Mouse (Mus musculus): ENCODE data around the gene Mylpf. TPM values are rescaled to one million over a fixed set of nuclear protein-coding genes. Genes with fewer than 3 reads are reported as not detected.

Gene Mylpf
- polyA plus RNA-seq, 1 experiment from 2014 or later, result 47.4 TPM

DNA sequence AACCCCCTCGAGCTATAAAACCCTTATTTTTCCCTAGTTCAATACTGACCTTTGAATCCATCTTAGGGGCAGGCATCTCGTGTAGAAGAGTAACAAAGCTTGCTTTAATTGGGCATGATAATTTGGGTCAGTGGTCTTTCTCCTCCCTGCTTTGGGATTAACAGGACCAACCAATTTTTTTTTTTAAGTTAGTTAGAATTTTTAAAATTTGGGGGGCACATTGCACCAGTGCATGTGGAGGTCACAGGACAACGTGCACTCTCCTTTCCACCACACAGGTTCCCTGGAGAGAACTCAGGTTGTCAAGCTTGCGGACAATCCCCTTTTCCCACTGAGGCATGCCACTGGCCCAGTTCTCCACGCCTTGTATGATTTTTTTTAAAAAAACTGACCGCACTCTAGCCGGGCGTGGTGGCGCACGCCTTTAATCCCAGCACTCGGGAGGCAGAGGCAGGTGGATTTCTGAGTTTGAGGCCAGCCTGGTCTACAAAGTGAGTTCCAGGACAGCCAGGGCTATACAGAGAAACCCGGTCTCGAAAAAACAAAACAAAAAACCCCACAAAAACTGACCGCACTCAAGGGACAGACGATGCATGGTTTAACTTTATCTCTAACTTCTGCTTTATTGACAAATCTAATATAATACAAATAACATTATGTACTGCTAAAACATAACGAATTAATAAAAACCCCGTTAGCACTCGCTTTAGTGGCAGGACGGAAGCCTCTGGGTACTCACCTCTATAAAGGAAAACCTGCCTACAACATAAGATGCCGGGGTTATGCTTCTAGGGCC lies 23.3 kb downstream of the Mylpf start:
- peaks cover 22% of the 10 kb centered on the region for H3K36me3 ChIP-seq (ENCODE audit: control insufficient read depth, insufficient read depth, low read length)
- peak overlapping the region; percentile 62 for H3K4me2 ChIP-seq (ENCODE audit: low read depth, low read length)
- WGBS, result 2% methylated on average over 20 of the region's 20 CpGs
- H3K9ac ChIP-seq (ENCODE audit: low read length), result peak overlapping the region; percentile 97
- no peaks in the 10 kb centered on the region for H3K9me3 ChIP-seq (ENCODE audit: control insufficient read depth, low read length)
- H3K27ac ChIP-seq (ENCODE audit: low read length), result peak overlapping the region; percentile 99
- no peaks in the 10 kb centered on the region for H3K27me3 ChIP-seq (ENCODE audit: control insufficient read depth, insufficient read depth, low read depth, low read length)
- peak overlapping the region; percentile 98 for H3K4me3 ChIP-seq (ENCODE audit: low read length)
- H3K4me1 ChIP-seq (replicated peaks; ENCODE audit: control insufficient read depth, insufficient read depth, low read length), result peaks cover 26% of the 10 kb centered on the region
- no peak; the same call in 1 of the 2 replicates for ATAC-seq (ENCODE audit: low read depth)

DNA sequence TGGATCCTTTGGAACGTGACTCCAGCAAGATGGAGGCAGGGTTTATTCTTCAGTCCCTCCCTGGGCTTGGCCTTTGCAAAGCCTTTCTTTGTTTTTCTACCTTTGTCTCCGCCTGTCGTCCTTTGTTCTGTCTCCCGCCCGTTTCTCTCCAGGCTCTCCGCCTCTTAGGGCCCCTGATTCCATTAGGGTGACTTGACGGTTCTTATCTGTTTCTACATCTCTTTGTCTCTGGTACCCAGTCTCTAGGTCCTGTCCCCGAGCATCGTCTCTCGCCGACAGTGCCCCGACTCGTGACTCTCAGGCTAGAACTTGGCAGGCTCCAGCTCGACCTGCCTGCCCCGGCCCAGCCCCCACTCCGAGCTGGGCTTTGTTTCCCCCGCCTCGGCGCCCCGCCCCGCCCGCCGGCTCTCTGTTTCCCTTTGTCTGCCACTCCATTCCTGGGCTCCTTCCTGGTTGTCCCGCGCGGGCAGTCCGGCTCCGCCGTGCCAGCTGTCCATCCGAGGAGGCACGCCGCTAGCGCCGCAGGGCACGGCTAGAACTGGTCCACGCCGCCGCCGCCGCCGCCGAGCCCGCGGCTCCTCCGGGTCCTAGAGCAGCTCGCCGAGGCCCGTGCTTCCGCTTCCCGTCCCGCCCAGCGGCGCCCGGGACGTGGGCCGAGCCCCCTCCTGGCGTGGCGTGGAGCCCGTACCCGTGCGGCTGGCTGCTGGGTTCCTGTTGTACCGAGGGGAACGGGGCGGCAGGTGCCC lies 24.1 kb downstream of the Mylpf start, which contains the start of the genes Zfp553 and Sept1:
TSS of gene Zfp553 (plus strand) at position 440 of the 746 bp plus-strand sequence.
TSS of gene Sept1 (minus strand) at position 509 of the 746 bp plus-strand sequence.
- H3K36me3 ChIP-seq (ENCODE audit: control insufficient read depth, insufficient read depth, low read length), result peaks cover 26% of the 10 kb centered on the region
- H3K9ac ChIP-seq (ENCODE audit: low read length), result peak within 1 kb of the TSS; percentile 97
- peaks cover 26% of the 10 kb centered on the region for H3K4me1 ChIP-seq (replicated peaks; ENCODE audit: control insufficient read depth, insufficient read depth, low read length)
- H3K27me3 ChIP-seq (ENCODE audit: control insufficient read depth, insufficient read depth, low read depth, low read length), result no peaks in the 10 kb centered on the region
- H3K4me3 ChIP-seq (ENCODE audit: low read length), result peak within 1 kb of the TSS; percentile 98
- ATAC-seq (ENCODE audit: low read depth), result peak; percentile 94
- H3K9me3 ChIP-seq (ENCODE audit: control insufficient read depth, low read length), result no peaks in the 10 kb centered on the region
- under 1% methylated on average over 61 of the region's 64 CpGs for WGBS
- H3K4me2 ChIP-seq (ENCODE audit: low read depth, low read length), result peak within 1 kb of the TSS; percentile 76
- peak within 1 kb of the TSS; percentile 99 for H3K27ac ChIP-seq (ENCODE audit: low read length)

DNA sequence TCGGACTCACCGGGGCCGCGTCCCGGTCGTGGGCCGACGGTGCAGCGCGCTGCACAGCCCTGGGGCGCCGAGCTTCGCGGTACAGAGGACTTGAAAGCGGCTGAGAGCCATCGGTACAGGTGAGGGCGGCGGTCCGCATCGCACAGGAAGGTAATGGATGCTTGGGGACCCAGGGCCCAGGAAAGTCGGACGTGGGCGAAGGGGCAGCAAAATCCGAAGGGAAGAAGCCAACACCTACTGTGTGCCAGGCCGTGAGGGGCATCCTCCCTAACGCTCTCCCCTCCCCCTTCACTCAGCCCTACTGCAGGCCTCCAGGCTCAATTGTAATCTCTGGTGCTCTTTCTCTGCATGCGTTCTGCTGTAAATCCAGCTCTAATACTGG lies 24.7 kb downstream of the Mylpf start:
- ATAC-seq (ENCODE audit: low read depth), result peak; percentile 48
- Histone ChIP-seq H3K9me3 (ENCODE audit: control insufficient read depth, low read length) (no peaks in the 10 kb centered on the region), H3K27me3 (ENCODE audit: control insufficient read depth, insufficient read depth, low read depth, low read length) (no peaks in the 10 kb centered on the region), H3K4me3 (ENCODE audit: low read length) (peak overlapping the region; percentile 98), H3K9ac (ENCODE audit: low read length) (peak overlapping the region; percentile 97), H3K4me2 (ENCODE audit: low read depth, low read length) (peak overlapping the region; percentile 76), H3K36me3 (ENCODE audit: control insufficient read depth, insufficient read depth, low read length) (peaks cover 31% of the 10 kb centered on the region), H3K27ac (ENCODE audit: low read length) (peak overlapping the region; percentile 99), H3K4me1 (replicated peaks; ENCODE audit: control insufficient read depth, insufficient read depth, low read length) (peaks cover 26% of the 10 kb centered on the region)
- WGBS, result under 1% methylated on average over 27 of the region's 27 CpGs

GRCm38 (mm10) chr7:127233765-127234164 lies 25.1 kb downstream of the Mylpf start:
- peak overlapping the region; percentile 97 for H3K9ac ChIP-seq (ENCODE audit: low read length)
- peak overlapping the region; percentile 99 for H3K27ac ChIP-seq (ENCODE audit: low read length)
- WGBS, result under 1% methylated on average over 9 of the region's 9 CpGs
- no peaks in the 10 kb centered on the region for H3K9me3 ChIP-seq (ENCODE audit: control insufficient read depth, low read length)
- peaks cover 26% of the 10 kb centered on the region for H3K4me1 ChIP-seq (replicated peaks; ENCODE audit: control insufficient read depth, insufficient read depth, low read length)
- no peaks in the 10 kb centered on the region for H3K27me3 ChIP-seq (ENCODE audit: control insufficient read depth, insufficient read depth, low read depth, low read length)
- ATAC-seq (ENCODE audit: low read depth), result no peak
- H3K4me2 ChIP-seq (ENCODE audit: low read depth, low read length), result peak overlapping the region; percentile 76
- H3K36me3 ChIP-seq (ENCODE audit: control insufficient read depth, insufficient read depth, low read length), result peaks cover 31% of the 10 kb centered on the region
- H3K4me3 ChIP-seq (ENCODE audit: low read length), result peak overlapping the region; percentile 98

- 96% methylated on average over 2 of the region's 2 CpGs for WGBS
- H3K9ac ChIP-seq (ENCODE audit: low read length), result no peak overlapping the region
- no peak overlapping the region; the same call in 1 of the 2 replicates for H3K4me2 ChIP-seq (ENCODE audit: low read depth, low read length)
- no peaks in the 10 kb centered on the region for H3K9me3 ChIP-seq (ENCODE audit: control insufficient read depth, low read length)
- H3K4me1 ChIP-seq (replicated peaks; ENCODE audit: control insufficient read depth, insufficient read depth, low read length), result peaks cover 26% of the 10 kb centered on the region
- ATAC-seq (ENCODE audit: low read depth), result no peak
- no peak overlapping the region for H3K27ac ChIP-seq (ENCODE audit: low read length)
- peaks cover 29% of the 10 kb centered on the region for H3K36me3 ChIP-seq (ENCODE audit: control insufficient read depth, insufficient read depth, low read length)
- no peaks in the 10 kb centered on the region for H3K27me3 ChIP-seq (ENCODE audit: control insufficient read depth, insufficient read depth, low read depth, low read length)
- no peak overlapping the region for H3K4me3 ChIP-seq (ENCODE audit: low read length)
These were observed 26.1 kb downstream of the Mylpf start for GRCm38 (mm10) chr7:127234777-127235176.

GRCm38 (mm10) chr7:127243361-127243867 lies 34.7 kb downstream of the Mylpf start:
- no peak for ATAC-seq (ENCODE audit: low read depth)
- H3K36me3 ChIP-seq (ENCODE audit: control insufficient read depth, insufficient read depth, low read length), result peaks cover 3% of the 10 kb centered on the region
- peaks cover 19% of the 10 kb centered on the region for H3K4me1 ChIP-seq (replicated peaks; ENCODE audit: control insufficient read depth, insufficient read depth, low read length)
- 0 out of 2 replicates have a peak, but pooled peaks cover 2% of the 10 kb centered on the region for H3K9me3 ChIP-seq (ENCODE audit: control insufficient read depth, low read length)
- H3K27ac ChIP-seq (ENCODE audit: low read length), result peak overlapping the region; percentile 94
- no peaks in the 10 kb centered on the region for H3K27me3 ChIP-seq (ENCODE audit: control insufficient read depth, insufficient read depth, low read depth, low read length)
- 35% methylated on average over 2 of the region's 2 CpGs for whole genome bisulfite sequencing
- H3K4me3 ChIP-seq (ENCODE audit: low read length), result peak overlapping the region; percentile 94
- peak overlapping the region; percentile 84 for H3K4me2 ChIP-seq (ENCODE audit: low read depth, low read length)
- H3K9ac ChIP-seq (ENCODE audit: low read length), result peak overlapping the region; percentile 97

DNA sequence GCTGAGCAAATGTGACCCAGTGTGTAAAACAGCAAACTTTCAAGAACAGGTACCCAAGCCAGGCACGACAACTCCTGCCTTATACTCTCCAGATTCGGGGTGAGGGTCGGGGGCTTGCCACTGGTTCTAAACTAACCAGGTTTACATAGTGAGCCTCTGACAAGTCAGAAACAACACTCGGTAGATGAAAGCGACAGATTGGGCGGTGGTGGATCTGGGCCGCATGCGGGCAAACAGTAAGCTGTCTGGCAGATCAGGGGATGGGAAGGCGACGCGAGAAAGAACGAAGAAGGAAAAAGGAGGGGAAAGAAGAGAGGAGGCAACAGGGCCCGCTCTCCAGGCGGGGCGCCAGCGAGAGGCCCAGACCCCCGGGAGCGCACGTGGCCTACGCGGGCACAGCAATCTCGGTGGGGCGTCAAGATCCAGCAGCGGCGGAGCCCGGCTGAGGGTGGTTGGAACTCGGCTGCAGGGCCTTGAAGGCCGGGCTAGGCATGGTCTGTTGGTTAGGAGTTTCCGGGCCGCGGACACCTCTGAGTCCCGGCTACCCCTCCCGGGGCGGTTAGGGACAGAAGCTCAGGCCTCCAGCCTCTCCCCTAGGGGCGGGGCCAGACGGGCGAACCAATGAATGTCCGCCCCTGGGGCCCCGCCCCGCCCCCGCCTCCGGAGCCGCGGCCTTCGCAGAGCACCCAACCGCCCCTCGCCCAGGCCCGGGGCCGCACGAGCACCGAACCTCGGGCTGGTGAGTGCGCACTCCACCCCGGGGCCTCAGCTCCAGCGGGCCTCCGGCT lies 35.4 kb downstream of the Mylpf start, which contains the start of gene Zfp771:
TSS of gene Zfp771 (plus strand) at position 405 of the 788 bp plus-strand sequence.
- Histone ChIP-seq H3K27me3 (ENCODE audit: control insufficient read depth, insufficient read depth, low read depth, low read length) (no peaks in the 10 kb centered on the region), H3K9ac (ENCODE audit: low read length) (peak within 1 kb of the TSS; percentile 97), H3K4me2 (ENCODE audit: low read depth, low read length) (peak within 1 kb of the TSS; percentile 84), H3K4me3 (ENCODE audit: low read length) (peak within 1 kb of the TSS; percentile 94), H3K27ac (ENCODE audit: low read length) (peak within 1 kb of the TSS; percentile 95), H3K36me3 (ENCODE audit: control insufficient read depth, insufficient read depth, low read length) (peaks cover 5% of the 10 kb centered on the region; the same call in 1 of the 2 replicates), H3K4me1 (replicated peaks; ENCODE audit: control insufficient read depth, insufficient read depth, low read length) (peaks cover 19% of the 10 kb centered on the region), H3K9me3 (ENCODE audit: control insufficient read depth, low read length) (0 out of 2 replicates have a peak, but pooled peaks cover 2% of the 10 kb centered on the region)
- peak; percentile 98 for ATAC-seq (ENCODE audit: low read depth)
- WGBS, result under 1% methylated on average over 47 of the region's 56 CpGs

- Histone ChIP-seq H3K9ac (ENCODE audit: low read length) (peak overlapping the region; percentile 97), H3K27me3 (ENCODE audit: control insufficient read depth, insufficient read depth, low read depth, low read length) (no peaks in the 10 kb centered on the region), H3K27ac (ENCODE audit: low read length) (peak overlapping the region; percentile 95), H3K4me2 (ENCODE audit: low read depth, low read length) (peak overlapping the region; percentile 84), H3K9me3 (ENCODE audit: control insufficient read depth, low read length) (0 out of 2 replicates have a peak, but pooled peaks cover 2% of the 10 kb centered on the region), H3K4me3 (ENCODE audit: low read length) (peak overlapping the region; percentile 94), H3K36me3 (ENCODE audit: control insufficient read depth, insufficient read depth, low read length) (peaks cover 5% of the 10 kb centered on the region; the same call in 1 of the 2 replicates), H3K4me1 (replicated peaks; ENCODE audit: control insufficient read depth, insufficient read depth, low read length) (peaks cover 19% of the 10 kb centered on the region)
- WGBS, result 7% methylated on average over 33 of the region's 33 CpGs
- ATAC-seq (ENCODE audit: low read depth), result peak; percentile 82
These were observed 36.2 kb downstream of the Mylpf start for GRCm38 (mm10) chr7:127244658-127245510.

Data from lung, embryonic 16.5 days (tissue).